Mouse (Mus musculus) bone marrow, adult 2 months (tissue): ENCODE results near the gene Rasl2-9.

Source experiments
- CTCF ChIP-seq: fragments of 200-500 bp; IDR thresholded peaks from 2 replicates; pipeline ENCODE4 v1.5.1; 2011; ENCODE audit warnings: low read length, control low read depth; ENCODE audit not compliant: control insufficient read depth, insufficient read depth
- POLR2A ChIP-seq: fragments of 200-500 bp; IDR thresholded peaks from 2 replicates; pipeline ENCODE4 v1.6.1; 2011; ENCODE audit warnings: low read depth, mild to moderate bottlenecking, control low read depth, low read length, borderline replicate concordance; ENCODE audit not compliant: control insufficient read depth

DNA sequence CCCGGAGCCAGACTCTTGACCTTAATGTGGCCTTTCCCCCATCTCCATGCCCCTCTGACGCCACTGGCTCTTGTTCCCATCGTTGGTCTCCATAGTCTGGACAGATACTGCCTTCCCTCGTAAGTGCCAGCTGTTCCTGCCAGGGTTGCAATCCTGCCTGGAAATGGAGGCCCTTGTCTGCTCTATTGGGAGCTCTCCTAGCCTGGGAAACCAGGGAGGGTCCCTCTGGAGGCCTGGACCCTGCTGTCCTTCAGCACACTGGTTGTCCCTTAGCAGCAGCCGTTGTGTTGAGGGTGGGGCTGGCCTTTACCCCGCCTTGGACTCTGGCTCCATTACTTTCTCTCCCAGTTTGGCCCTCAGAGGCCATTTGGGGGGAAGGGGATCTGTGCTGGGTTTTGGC lies 33.4 kb downstream of the Rasl2-9 start:
- no peak for TF ChIP-seq POLR2A
- TF ChIP-seq CTCF: no peak
